Mouse (Mus musculus): ENCODE measurements around the gene Lars2.
"Not testable (repeated sequence)": the region's sequence is repeated elsewhere in the genome, so short reads cannot be mapped to it uniquely, and the experiment has no call there.

Lars2 gene

DNA sequence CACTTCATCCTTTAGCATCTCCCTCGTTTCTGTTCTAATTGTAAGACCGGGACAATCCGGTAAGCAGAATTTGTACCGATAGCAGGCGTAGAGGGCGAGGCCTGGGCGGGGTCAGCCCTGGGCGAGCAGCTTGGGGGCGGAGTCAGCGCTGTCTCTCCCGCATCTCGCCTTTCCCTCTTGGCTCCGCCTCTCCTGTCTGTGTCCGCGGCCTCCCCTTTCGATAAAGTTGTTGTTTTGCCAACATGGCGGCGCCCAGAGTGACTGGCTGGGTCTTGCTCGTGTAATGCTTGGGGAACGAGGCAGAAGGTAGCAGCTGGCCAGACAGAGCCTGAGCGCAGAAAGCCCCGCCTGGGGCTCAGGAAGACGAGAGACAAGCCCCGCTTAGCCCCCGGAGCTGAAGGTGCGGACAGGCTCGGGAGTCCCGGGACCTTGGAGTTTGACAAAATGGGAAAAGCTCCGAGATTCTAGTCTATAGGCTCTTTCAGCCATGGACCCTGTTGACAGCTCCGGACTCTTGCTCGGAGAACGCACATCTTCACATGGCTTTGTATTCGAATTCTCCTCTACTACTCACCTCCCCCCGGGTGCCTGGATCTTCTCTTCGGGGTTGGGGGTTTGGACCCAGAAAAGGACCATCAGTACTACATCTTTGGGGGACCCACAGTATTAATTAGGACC, at the start of gene Lars2:
Gene Lars2, plus strand, starts transcription at position 220 of the 678 bp plus-strand sequence.
- peak; percentile 87 to 90 for DNase-seq (ENCODE audit: low spot score in 2 of 2)

- no peak for DNase-seq (ENCODE audit: low spot score in 2 of 2)
These were observed 40.6 kb upstream of the Lars2 start for GRCm38 (mm10) chr9:123326106-123326505.

- no peak for DNase-seq (ENCODE audit: low spot score in 2 of 2)
These were observed 38.4 kb upstream of the Lars2 start for GRCm38 (mm10) chr9:123328336-123328735.

- no peak for DNase-seq (ENCODE audit: low spot score in 2 of 2)
These were observed 36.9 kb upstream of the Lars2 start for GRCm38 (mm10) chr9:123329831-123330230.

GRCm38 (mm10) chr9:123330271-123330670, 36.5 kb upstream of the Lars2 start:
- DNase-seq (ENCODE audit: low spot score in 2 of 2): not testable (repeated sequence)

DNA sequence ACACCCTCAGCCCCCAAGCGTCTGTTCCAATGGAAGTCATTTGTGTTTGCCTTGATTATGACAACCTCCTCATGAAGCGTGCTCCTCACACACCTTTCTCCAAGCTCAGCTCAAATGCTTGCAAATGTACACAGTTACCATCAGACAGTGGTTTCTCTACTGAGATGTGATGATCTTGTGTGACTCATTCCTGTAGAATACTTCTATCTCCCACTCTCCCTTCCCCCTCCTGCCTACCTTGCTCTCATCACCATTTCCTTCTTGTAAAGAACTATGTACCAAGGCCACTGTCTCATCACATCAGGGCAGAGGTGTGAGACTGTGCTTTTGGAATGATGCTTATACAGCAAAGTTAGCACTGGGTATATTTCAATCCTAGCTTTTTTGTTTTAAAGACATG, 33.2 kb upstream of the Lars2 start:
- no peak for DNase-seq (ENCODE audit: low spot score in 2 of 2)

GRCm38 (mm10) chr9:123335044-123335670, 31.6 kb upstream of the Lars2 start:
- no peak for DNase-seq (ENCODE audit: low spot score in 2 of 2)

DNA sequence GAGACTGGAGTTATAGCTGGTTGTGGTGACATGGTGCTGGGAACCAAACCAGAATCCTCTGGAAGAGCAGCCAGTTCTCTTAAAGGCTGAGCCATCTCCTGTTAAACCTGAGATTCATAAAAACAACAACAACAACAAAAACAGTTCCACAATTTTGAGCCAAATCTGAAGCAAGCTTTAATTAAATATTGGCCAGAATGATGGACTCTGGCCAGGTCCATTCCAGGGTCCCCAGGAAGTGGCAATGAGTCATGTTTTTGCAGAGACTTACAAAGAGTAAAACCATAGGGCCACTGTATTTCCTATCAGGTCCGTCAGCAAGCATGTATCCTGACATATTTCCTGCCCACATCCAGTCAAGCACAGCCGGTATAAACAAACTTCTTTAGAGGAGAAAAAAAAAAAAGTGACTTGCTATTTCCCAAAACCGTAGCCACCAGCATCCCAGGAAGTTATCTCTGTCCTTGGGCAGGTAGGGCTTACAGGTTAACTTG, 27.0 kb upstream of the Lars2 start:
- no peak for DNase-seq (ENCODE audit: low spot score in 2 of 2)

GRCm38 (mm10) chr9:123341256-123341655, 25.5 kb upstream of the Lars2 start:
- no peak for DNase-seq (ENCODE audit: low spot score in 2 of 2)

- DNase-seq (ENCODE audit: low spot score in 2 of 2): no peak
These were observed 23.7 kb upstream of the Lars2 start for GRCm38 (mm10) chr9:123343069-123343468.

- DNase-seq (ENCODE audit: low spot score in 2 of 2): not testable (repeated sequence)
These were observed 17.4 kb upstream of the Lars2 start for GRCm38 (mm10) chr9:123349286-123349685.

DNA sequence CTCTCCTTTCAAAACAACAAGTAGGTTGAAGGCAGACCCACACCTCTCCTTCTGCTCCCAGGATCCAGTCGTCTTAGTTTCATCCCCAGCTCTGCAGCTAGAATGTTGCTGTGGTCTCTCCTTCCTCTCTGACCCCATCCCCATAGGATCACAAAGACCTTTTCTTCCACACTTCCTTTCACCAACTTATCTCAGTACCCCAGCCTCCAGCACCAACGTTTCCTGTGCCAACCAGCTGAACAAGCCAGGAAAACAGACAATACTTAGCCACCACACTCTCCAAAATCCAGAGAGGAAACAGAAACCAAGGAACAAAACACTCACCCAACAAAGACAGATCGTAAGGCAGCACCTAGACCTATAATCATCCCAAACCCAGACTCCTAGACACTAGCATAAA, 6.7 kb upstream of the Lars2 start:
- no peak for DNase-seq (ENCODE audit: low spot score in 2 of 2)

DNA sequence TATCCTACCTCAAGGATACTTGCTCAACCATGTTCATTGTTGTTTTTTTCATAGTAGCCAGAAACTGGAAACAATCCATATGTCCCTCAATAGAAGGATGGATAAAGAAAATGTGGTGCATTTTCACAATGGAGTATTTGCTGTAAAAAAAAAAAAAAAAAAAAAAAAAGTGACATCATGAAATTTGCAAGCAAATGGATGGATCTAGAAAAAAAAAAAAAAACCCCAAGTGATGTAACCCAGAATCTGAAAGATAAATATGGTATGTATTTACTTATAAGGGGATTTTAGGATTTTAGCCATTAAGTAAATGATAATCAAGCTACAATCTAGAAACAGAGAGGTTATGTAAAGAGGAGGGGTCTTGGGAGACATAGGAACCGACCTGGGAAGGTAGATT, 1.4 kb upstream of the Lars2 start:
- no peak for DNase-seq (ENCODE audit: low spot score in 2 of 2)

DNA sequence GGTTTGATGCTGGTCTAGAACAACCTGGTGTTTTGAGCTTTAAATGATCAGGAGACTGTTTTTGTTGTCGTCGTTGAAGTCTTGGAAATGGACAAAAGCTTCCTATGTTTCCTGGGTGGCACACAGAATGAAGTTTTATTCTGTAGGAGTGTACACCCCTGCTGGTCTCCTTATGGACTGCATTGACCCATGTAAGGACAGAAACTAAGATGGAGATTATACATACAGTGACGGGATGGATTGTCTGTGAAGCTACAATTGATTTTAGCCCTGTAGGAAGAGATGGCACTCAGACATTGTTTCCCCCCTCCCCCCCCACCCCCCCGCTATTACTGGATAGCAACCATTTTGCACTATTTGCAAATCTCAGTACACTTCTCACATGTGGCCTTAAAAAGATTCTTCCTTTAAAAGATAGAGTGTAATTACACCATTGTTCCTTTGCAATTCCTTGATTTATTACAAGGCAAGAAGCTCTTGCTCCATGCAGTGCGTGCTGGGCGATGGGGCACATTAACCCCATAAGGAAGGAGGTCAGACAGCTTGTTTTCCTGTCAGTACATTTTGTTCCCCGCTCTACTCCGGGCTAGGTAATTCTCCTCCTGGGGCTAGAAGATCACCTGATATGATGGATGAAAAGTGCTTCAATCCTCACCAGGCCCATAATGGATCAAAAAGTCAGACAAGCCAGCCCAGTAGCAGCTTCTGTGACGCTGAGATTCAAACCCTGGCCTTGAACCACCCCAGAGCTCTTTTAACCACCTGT, 602 bp upstream of the Lars2 start:
- no peak for DNase-seq (ENCODE audit: low spot score in 2 of 2)

- DNase-seq (ENCODE audit: low spot score in 2 of 2): no peak
These were observed 909 bp downstream of the Lars2 start for GRCm38 (mm10) chr9:123367636-123368035.

- DNase-seq (ENCODE audit: low spot score in 2 of 2): no peak
These were observed 15.7 kb downstream of the Lars2 start for GRCm38 (mm10) chr9:123382399-123382798.

GRCm38 (mm10) chr9:123384696-123385095, 18.0 kb downstream of the Lars2 start:
- DNase-seq (ENCODE audit: low spot score in 2 of 2): no peak

- no peak for DNase-seq (ENCODE audit: low spot score in 2 of 2)
These were observed 18.8 kb downstream of the Lars2 start for GRCm38 (mm10) chr9:123385352-123386198.

DNA sequence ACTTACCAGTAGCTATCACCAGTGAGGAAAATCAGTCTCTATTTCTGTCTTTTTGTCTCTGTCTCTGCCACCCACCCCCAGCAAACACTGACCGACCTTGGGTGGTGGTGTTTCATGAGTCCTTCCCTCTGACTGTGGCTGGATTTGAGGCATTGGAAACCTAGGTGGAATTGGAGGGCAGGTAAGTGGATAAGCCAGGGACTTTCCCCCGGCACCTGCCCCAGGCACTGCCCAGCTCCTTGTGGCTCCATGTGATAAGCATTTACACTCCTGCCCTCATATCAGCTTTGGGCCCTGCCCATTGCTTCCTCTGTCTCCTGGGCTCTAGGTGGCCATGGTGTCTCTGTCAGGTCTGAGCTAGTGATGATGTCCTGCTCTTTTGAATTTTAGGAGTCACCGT, 19.6 kb downstream of the Lars2 start:
- no peak for DNase-seq (ENCODE audit: low spot score in 2 of 2)

- not testable (repeated sequence) for DNase-seq (ENCODE audit: low spot score in 2 of 2)
These were observed 21.6 kb downstream of the Lars2 start for GRCm38 (mm10) chr9:123388087-123389007.

Data from thymus, postnatal 10 days (tissue).